ENCODE assay signal across 10 mouse cellular contexts in genomic region chr9:56516692-56517263, GRCm38 (mm10).
DNase-seq lines count a peak whose midpoint lies in the region; ATAC-seq and TF ChIP-seq lines count a peak whose summit lies in the region.
"Had no signal": no experiment of that assay in that cellular context is flagged by ENCODE, and none has a peak within 500 bp of the region (broad histone marks: within the 10 kb centered on the region; RNA-seq: fewer than 3 reads in every experiment).

No protein-coding gene starts in this region.

- no peak overlapping the region for H3K4me2 ChIP-seq in kidney, embryonic 14.5 days (replicated peaks; ENCODE audit: low read depth, low read length)
- peak overlapping the region; percentile 70 for H3K4me2 ChIP-seq in myocyte (ENCODE audit: low read depth)
- H3K4me2 ChIP-seq: midbrain, embryonic 12.5 days had no signal

- TF ChIP-seq POLR2A in myocyte (IDR thresholded peaks at IDR 0.05; ENCODE audit: insufficient read length, low read depth) = no peak

- H3K79me2 ChIP-seq in myocyte (ENCODE audit: control insufficient read depth, insufficient read depth) = no peaks in the 10 kb centered on the region

- H3K27me3 ChIP-seq in kidney, embryonic 14.5 days (ENCODE audit: control insufficient read depth, insufficient read depth, low read length) = no peaks in the 10 kb centered on the region
- no peaks in the 10 kb centered on the region for H3K27me3 ChIP-seq in myocyte (ENCODE audit: control insufficient read depth, insufficient read depth, insufficient read length)

- DNase-seq in layer of hippocampus, adult 9-11 months = peak; percentile 17
- no peak for DNase-seq in layer of hippocampus, adult 11-12 months (ENCODE audit: low spot score)
- DNase-seq in heart, adult 8-10 months (ENCODE audit: low spot score) = peak; percentile 87
- DNase-seq in left cerebral cortex, adult 11 months (ENCODE audit: low spot score) = no peak
- DNase-seq in thymus, postnatal 14 days = no peak
- DNase-seq in spleen, postnatal 4 days (ENCODE audit: low spot score in 2 of 2) = no peak

- H3K36me3 ChIP-seq in kidney, embryonic 14.5 days (ENCODE audit: control insufficient read depth, insufficient read depth, low read length) = no peaks in the 10 kb centered on the region
- H3K36me3 ChIP-seq in myocyte (ENCODE audit: control insufficient read depth, insufficient read depth) = no peaks in the 10 kb centered on the region
- H3K36me3 ChIP-seq: midbrain, embryonic 12.5 days had no signal

- no peak overlapping the region for H3K4me3 ChIP-seq in kidney, embryonic 14.5 days (ENCODE audit: low read length)
- H3K4me3 ChIP-seq in myocyte = no peak overlapping the region
- H3K4me3 ChIP-seq: erythroblast, embryonic 14.5 days; midbrain, embryonic 12.5 days had no signal

- no peak overlapping the region for H3K9ac ChIP-seq in kidney, embryonic 14.5 days (ENCODE audit: low read depth, low read length)
- H3K9ac ChIP-seq: midbrain, embryonic 12.5 days had no signal

- WGBS in kidney, embryonic 14.5 days = 75% methylated on average over 4 of the region's 4 CpGs

- H3K9me3 ChIP-seq in kidney, embryonic 14.5 days (ENCODE audit: control insufficient read depth, low read length) = no peaks in the 10 kb centered on the region
- H3K9me3 ChIP-seq: midbrain, embryonic 12.5 days had no signal

- 0 out of 2 replicates have a peak, but pooled peaks have one; percentile 39 for ATAC-seq in kidney, embryonic 14.5 days (ENCODE audit: low FRiP score, low TSS enrichment)

- no peak overlapping the region; the same call in 1 of the 2 replicates for H3K27ac ChIP-seq in kidney, embryonic 14.5 days (ENCODE audit: low read depth, low read length)
- H3K27ac ChIP-seq: midbrain, embryonic 12.5 days had no signal

- no peak overlapping the region for H3ac ChIP-seq in myocyte (ENCODE audit: control insufficient read depth, insufficient read length)

- no peaks in the 10 kb centered on the region for H3K4me1 ChIP-seq in kidney, embryonic 14.5 days (ENCODE audit: control insufficient read depth, insufficient read depth, low read length)

TF ChIP-seq in myocyte, 11 proteins besides CTCF, POLR2A, EP300 and RAD21:
- TF ChIP-seq MYOD1 (IDR thresholded peaks at IDR 0.05; ENCODE audit: control insufficient read depth in 1 of 3, insufficient read length in 2 of 3, low read depth in 2 of 3) = peak in 1 of 3 experiments; percentile 51
- TF ChIP-seq TCF3 (IDR thresholded peaks at IDR 0.05; ENCODE audit: insufficient read length, low read depth) = no peak

Comparison
In these comparisons a context has a peak if more than half of its experiments do, and no peak if none do; other contexts are left out.
1. DNase-seq: peak in layer of hippocampus, adult 9-11 months (single experiment) and heart, adult 8-10 months (single experiment); none in layer of hippocampus, adult 11-12 months (single experiment), left cerebral cortex, adult 11 months (single experiment), thymus, postnatal 14 days (single experiment) and spleen, postnatal 4 days (0 of 2).